Mouse (Mus musculus): ENCODE measurements around the gene Usp17lb. TPM values are rescaled to one million over a fixed set of nuclear protein-coding genes. Genes with fewer than 3 reads are reported as not detected.
"Not testable (repeated sequence)": the region's sequence is repeated elsewhere in the genome, so short reads cannot be mapped to it uniquely, and the experiment has no call there.

Usp17lb gene
- total RNA-seq (2015), result not detected in 2 replicates
- total RNA-seq (2017), result not detected in 2 replicates

GRCm38 (mm10) chr7:104842503-104842902 lies at the start of gene Usp17lb:
Usp17lb (minus strand) TSS chr7:104842603.
- no peak for ATAC-seq (ENCODE audit: poor library complexity, severe bottlenecking)

DNA sequence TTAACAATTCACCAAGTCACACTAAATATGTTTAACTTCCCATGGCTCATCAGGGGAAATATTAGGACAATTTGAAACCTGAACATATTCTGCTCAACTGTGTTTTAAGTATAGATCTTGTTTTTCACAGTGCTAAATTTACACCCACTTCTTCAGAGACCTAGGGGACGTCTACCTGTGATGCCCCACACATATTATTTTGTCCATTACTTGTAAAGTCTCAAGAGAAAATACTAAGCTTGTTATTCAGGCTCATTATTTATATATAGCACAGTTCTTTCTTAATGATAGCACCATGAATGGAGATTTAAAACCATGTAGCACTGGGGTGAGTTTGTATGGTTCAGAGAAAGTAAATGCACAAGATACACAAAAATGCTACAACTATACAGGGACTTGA lies 35.3 kb upstream of the Usp17lb start, which contains the start of gene Olfr665:
Olfr665 (plus strand) TSS at position 301 of the 400 bp plus-strand sequence.
- no peak for ATAC-seq (ENCODE audit: poor library complexity, severe bottlenecking)

GRCm38 (mm10) chr7:104861381-104861780 lies 19.0 kb upstream of the Usp17lb start:
- ATAC-seq (ENCODE audit: poor library complexity, severe bottlenecking), result no peak

DNA sequence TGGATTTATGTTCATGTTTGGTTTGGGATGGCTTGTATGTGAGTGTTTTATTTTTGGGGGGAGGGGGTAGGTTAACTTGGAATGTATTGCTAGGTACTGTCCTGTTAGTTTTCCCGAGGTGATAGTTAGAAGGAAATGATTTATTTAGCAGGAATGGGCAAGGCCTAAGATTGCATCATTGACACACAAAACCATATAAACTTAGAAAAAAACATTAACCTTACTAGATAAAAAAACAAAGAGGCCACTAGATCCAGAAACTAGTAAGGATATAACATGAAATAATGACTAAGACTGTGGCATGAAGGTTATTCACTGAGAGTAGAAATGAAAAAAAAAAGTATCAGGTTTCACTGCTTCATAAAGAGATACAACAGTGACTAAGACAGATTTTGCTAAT lies 15.3 kb upstream of the Usp17lb start:
- ATAC-seq (ENCODE audit: poor library complexity, severe bottlenecking), result no peak

- ATAC-seq (ENCODE audit: poor library complexity, severe bottlenecking), result not testable (repeated sequence)
These were observed 14.3 kb upstream of the Usp17lb start, which contains the start of gene Usp17la for GRCm38 (mm10) chr7:104856709-104857108. Usp17la (plus strand) TSS chr7:104857009.

DNA sequence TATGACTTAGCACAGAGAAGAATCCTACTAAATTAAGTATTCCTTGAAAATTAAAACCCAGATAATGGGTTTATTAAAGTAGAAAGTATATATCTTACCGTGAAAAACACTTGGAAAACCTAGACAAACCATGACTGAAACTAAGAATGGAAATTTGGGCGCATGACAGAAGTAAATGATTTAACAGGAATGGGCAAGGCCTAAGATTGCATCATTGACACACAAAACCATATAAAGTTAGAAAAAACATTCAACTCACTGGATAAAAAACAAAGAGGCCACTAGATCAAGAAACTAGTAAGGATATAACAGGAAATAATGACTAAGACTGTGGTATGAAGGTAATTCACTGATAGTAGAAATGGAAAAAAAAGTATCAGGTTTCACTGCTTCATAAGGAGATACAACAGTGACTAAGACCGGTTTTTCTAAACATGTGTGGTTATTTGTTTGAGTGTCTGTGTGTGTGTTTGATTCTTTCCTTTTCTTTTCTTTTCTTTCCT lies 12.9 kb upstream of the Usp17lb start:
- no peak for ATAC-seq (ENCODE audit: poor library complexity, severe bottlenecking)

GRCm38 (mm10) chr7:104851546-104851945 lies 9.1 kb upstream of the Usp17lb start:
- not testable (repeated sequence) for ATAC-seq (ENCODE audit: poor library complexity, severe bottlenecking)

GRCm38 (mm10) chr7:104843731-104844287 lies 1.4 kb upstream of the Usp17lb start:
- ATAC-seq (ENCODE audit: poor library complexity, severe bottlenecking), result no peak

DNA sequence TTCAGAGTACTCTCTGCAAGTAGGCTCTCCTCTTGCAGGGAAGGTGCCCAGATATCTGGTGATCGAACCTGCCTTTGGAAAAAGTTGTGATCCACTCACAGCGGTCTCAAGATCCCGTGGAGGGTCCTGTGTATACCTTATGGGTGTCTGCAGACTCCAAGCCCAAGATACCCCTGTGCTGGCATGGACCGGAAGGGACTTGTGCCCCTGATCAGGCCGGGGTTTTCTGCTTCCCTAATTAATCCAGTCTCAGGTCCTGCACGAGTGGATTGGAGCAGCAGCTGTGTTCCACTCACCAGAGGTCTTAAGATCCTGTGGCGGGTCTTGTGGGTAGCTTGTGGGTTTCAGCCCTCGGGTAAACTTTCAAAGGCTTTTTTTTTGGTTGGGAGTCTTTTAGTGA lies 32.1 kb downstream of the Usp17lb start:
- not testable (repeated sequence) for ATAC-seq (ENCODE audit: poor library complexity, severe bottlenecking)

DNA sequence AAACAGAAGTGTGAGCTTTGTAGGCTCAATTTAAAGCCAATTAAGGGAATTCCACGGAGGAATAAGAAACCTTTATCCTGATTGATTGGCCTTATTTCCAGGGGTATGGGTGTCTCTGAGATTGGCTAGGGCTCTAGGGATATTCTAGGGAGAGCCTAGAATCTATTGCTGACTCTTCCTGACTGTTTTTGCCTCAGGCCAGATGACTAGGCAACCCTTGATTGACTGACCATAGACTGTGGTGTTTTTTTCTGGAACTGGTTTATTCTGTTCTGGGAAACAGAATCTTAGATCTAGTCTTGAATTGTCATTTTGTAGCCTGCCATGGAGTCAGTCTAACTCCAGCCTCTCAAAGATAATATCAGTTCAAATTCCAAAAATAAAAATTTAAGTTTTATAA lies 51.6 kb downstream of the Usp17lb start:
- no peak for ATAC-seq (ENCODE audit: poor library complexity, severe bottlenecking)

Other genes starting within 250 kb of the Usp17lb start
- not detected in 2 replicates for gene Olfr655, start 240.8 kb downstream of the Usp17lb start, total RNA-seq (2015)
- gene Olfr655, start 240.8 kb downstream of the Usp17lb start, total RNA-seq (2017), result not detected in 2 replicates
- gene Olfr656, start 228.6 kb downstream of the Usp17lb start, total RNA-seq (2015), result not detected in 2 replicates
- gene Olfr656, start 228.6 kb downstream of the Usp17lb start, total RNA-seq (2017), result not detected in 2 replicates
- not detected in 2 replicates for gene Olfr657, start 217.8 kb downstream of the Usp17lb start, total RNA-seq (2015)
- not detected in 2 replicates for gene Olfr657, start 217.8 kb downstream of the Usp17lb start, total RNA-seq (2017)
- gene Olfr658, start 195.3 kb downstream of the Usp17lb start, total RNA-seq (2015), result not detected in 2 replicates
- gene Olfr658, start 195.3 kb downstream of the Usp17lb start, total RNA-seq (2017), result not detected in 2 replicates
- not detected in 2 replicates for gene Olfr659, start 175.8 kb downstream of the Usp17lb start, total RNA-seq (2015)
- gene Olfr659, start 175.8 kb downstream of the Usp17lb start, total RNA-seq (2017), result not detected in 2 replicates
- gene Olfr661, start 156.1 kb downstream of the Usp17lb start, total RNA-seq (2015), result not detected in 2 replicates
- gene Olfr661, start 156.1 kb downstream of the Usp17lb start, total RNA-seq (2017), result not detected in 2 replicates
- not detected in 2 replicates for gene Usp17le, start 65.1 kb downstream of the Usp17lb start, total RNA-seq (2015)
- not detected in 2 replicates for gene Usp17le, start 65.1 kb downstream of the Usp17lb start, total RNA-seq (2017)
- not detected in 2 replicates for gene Usp17la, start 14.4 kb upstream of the Usp17lb start, total RNA-seq (2015)
- gene Usp17la, start 14.4 kb upstream of the Usp17lb start, total RNA-seq (2017), result not detected in 2 replicates
- not detected in 2 replicates for gene Olfr665, start 35.4 kb upstream of the Usp17lb start, total RNA-seq (2015)
- not detected in 2 replicates for gene Olfr665, start 35.4 kb upstream of the Usp17lb start, total RNA-seq (2017)
- gene Olfr666, start 53.3 kb upstream of the Usp17lb start, total RNA-seq (2015), result not detected in 2 replicates
- gene Olfr666, start 53.3 kb upstream of the Usp17lb start, total RNA-seq (2017), result not detected in 2 replicates
- not detected in 2 replicates for gene Olfr667, start 78.9 kb upstream of the Usp17lb start, total RNA-seq (2015)
- not detected in 2 replicates for gene Olfr667, start 78.9 kb upstream of the Usp17lb start, total RNA-seq (2017)
- not detected in 2 replicates for gene Olfr668, start 85.5 kb upstream of the Usp17lb start, total RNA-seq (2015)
- gene Olfr668, start 85.5 kb upstream of the Usp17lb start, total RNA-seq (2017), result not detected in 2 replicates
- not detected in 2 replicates for gene Olfr669, start 91.6 kb upstream of the Usp17lb start, total RNA-seq (2015)
- gene Olfr669, start 91.6 kb upstream of the Usp17lb start, total RNA-seq (2017), result not detected in 2 replicates
- gene Olfr670, start 120.0 kb upstream of the Usp17lb start, total RNA-seq (2015), result not detected in 2 replicates
- not detected in 2 replicates for gene Olfr670, start 120.0 kb upstream of the Usp17lb start, total RNA-seq (2017)
- not detected in 2 replicates for gene Olfr671, start 136.5 kb upstream of the Usp17lb start, total RNA-seq (2015)
- gene Olfr671, start 136.5 kb upstream of the Usp17lb start, total RNA-seq (2017), result not detected in 2 replicates
- not detected in 2 replicates for gene Olfr672, start 159.4 kb upstream of the Usp17lb start, total RNA-seq (2015)
- gene Olfr672, start 159.4 kb upstream of the Usp17lb start, total RNA-seq (2017), result not detected in 2 replicates
- not detected in 2 replicates for gene Olfr675, start 185.9 kb upstream of the Usp17lb start, total RNA-seq (2015)
- gene Olfr675, start 185.9 kb upstream of the Usp17lb start, total RNA-seq (2017), result not detected in 2 replicates
- not detected in 2 replicates for gene Olfr676, start 190.1 kb upstream of the Usp17lb start, total RNA-seq (2015)
- not detected in 2 replicates for gene Olfr676, start 190.1 kb upstream of the Usp17lb start, total RNA-seq (2017)
- gene Olfr677, start 208.8 kb upstream of the Usp17lb start, total RNA-seq (2015), result not detected in 2 replicates
- gene Olfr677, start 208.8 kb upstream of the Usp17lb start, total RNA-seq (2017), result not detected in 2 replicates
- gene Olfr678, start 221.9 kb upstream of the Usp17lb start, total RNA-seq (2015), result not detected in 2 replicates
- not detected in 2 replicates for gene Olfr678, start 221.9 kb upstream of the Usp17lb start, total RNA-seq (2017)
- not detected in 2 replicates for gene Olfr679, start 238.6 kb upstream of the Usp17lb start, total RNA-seq (2015)
- gene Olfr679, start 238.6 kb upstream of the Usp17lb start, total RNA-seq (2017), result not detected in 2 replicates